Mouse (Mus musculus) c-Kit-positive CD71-negative TER-119-negative erythroid progenitor cells, embryonic 14.5 days (primary cell): ENCODE results near the gene Bmp2k.

Experiments used
- DNase-seq: peaks from one replicate; pipeline ENCODE4 v3.0.0-alpha.2; 2013; ENCODE audit warnings: low read depth

Bmp2k gene

DNA sequence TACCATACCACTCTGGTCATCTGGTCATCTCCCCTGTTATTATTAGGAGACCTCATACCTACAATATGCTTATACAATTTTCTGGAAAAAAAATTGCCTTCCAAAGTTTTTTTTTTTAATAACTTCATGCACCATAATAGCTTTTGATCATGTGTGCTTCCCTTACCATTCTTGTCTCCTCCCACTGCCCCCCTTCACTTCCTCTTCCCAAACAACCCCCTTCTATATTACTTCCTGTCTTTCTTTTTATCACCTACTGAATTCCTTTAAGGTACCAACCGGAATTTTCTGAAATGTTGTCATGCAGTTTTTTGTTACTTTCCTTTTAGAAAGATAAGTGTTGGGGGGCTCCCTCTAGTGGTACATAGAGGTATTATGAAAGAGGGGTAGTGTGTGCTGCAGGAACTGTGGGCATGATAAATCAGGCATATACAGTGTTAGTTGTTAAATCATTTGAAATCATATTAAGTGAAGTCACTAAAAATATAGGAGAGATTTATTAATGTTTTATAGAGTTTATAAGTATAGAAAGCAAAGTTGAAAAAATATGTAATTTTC lies 58.1 kb downstream of the Bmp2k start:
- peak; percentile 73 for DNase-seq

DNA sequence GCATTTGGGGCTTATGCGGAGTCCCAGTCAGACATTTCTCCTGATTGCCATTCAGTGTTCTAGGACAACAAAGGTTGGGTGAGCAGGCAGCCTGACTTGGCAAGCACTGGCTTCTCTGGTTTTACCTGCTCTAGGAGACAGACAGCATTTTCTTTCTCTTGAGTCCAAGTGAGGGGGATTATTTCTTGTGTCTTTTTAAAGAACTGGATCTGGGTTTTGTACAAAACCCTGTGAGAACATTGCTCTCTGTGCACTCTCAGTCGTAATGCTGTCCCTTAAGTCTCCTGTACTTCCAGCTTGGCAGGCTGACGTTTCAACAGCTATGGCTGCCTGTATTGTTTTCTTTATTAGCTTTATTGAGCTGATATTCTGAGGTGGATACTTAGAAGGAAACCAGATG lies 58.9 kb downstream of the Bmp2k start:
- DNase-seq = no peak

DNA sequence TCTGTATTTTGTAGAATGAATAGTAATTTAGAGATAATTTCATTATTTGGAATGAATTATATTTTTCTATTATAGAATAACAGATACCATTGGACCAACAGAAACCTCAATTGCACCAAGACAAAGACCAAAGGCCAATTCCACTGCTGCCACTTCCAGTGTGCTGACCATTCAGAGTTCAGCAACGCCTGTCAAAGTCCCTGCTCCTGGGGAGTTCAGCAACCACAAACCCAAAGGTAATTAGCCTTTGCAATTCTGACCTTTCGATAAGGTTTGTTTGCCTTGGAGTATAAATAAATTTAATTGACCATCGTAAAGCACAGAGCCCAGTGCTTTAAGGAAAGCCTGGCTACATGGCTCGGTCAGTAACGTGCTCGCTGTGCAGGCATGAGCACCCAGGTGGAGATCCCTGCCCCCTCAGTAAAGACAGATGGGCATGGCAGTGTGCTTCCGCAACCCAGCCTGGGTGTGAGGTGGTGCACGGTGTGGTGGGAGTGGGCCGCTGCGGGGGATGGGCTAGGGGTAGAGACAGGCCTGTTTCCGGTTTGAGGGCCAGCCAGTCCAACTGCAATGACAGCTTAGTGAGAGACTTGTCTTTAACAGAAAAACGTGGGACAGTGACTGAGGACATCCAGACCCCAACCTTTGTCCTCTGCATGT lies 59.4 kb downstream of the Bmp2k start:
- no peak for DNase-seq

DNA sequence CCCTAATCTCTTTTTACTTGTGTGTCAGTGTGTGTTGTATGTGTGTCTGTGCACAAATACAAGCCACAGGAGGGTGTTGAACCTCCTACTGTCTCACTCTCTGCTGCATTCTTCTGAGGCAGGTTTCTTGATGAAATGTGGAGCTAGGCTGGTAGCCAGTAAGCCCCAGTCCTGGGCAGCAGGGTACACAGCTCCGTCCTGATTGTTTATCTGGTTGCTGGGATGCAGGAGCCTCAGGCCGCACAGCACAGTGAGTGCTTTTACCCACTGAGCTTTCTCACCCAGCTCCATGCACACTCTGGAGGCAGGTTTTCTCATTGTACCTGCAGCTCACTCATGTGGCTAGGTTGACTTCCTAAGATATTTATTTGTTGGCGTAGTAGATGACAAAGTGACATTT lies 63.4 kb downstream of the Bmp2k start:
- no peak for DNase-seq

DNA sequence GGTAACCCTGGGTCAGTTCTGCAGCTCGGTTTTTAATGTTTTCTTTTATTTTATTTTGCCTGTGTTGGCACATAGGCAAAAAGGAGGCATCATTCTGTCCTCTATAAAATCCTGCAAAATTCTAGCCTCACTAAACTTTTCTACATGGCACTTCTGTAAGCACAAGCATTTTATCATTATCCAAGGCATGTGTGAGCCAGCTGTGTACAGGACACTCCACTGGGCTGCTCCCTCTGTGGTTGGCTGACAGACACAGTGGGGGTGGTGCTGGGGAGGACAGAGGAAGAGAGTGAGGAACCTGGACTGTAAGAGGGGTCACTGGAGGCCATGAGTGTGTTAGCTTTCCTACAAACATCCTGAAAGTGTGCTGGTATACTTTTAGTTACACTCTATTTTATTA lies 64.6 kb downstream of the Bmp2k start:
- DNase-seq = no peak

DNA sequence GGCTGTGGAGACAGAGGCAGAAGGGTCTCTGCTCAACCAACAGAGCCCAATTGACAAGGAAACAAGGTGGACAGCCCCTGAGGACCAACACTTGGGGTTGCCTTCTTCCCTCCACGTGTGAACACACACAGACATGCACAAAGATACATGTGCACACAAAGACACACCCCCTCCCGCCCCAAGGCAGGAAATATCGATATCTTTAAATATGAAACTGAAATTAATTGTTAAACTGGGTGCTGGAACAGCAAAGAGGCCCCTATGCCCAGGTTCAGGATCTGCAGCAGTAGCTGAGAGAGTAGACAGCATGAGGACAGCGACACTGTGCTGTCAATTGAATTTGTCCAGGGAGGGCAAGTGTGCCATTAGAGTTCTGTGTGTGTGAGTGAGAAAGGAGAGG lies 68.3 kb downstream of the Bmp2k start:
- DNase-seq = no peak

DNA sequence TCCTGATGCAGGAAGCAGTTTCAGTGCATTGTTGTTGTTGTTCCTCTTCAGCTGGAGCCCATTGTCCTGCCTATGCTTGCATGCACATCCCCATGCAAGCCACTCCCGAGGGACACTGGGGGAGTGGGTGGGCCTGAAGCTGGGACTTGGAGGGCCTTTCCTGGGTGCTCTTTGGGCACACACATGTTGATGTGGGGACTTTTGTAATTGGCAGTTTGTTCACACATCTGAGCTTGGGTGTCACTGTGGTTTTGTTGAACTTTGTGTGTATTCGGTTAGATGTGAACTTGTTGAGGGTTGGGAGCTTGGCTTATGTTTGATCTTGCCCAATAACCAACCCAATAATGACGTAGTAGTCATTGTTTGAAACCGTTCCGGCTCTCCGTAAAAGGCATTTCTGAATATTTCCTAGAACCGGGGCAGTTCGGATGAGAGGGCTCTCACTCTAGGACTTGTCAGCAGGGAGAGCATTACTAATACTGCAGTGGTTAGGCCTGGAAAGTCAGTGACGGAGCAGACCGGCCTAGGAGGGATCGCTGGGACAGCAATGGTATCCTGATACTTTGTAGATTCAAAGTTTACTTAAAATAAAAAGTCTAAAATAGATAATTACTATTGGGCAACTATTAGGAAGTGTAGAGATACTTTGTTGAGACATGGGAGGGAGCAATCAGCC lies 78.1 kb downstream of the Bmp2k start:
- DNase-seq = no peak

DNA sequence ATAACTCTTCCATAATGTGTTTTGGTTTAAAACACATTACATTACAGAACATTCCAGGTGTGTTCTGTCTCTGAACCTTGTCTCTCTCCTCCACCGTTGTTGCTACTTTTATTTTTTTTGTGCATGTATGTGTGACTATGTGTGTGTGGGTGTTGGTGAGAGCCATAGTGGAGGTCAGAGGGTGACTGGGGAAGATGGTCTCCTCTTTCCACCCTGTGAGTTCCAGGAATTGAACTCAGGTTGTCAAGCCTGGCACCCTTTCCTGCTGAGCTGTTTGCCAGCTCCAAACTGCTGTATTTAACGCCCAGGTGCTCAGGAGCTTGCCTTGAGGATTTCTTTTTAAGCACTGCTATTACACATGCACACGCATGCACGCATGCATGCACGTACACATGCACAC lies 78.7 kb downstream of the Bmp2k start:
- no peak for DNase-seq

DNA sequence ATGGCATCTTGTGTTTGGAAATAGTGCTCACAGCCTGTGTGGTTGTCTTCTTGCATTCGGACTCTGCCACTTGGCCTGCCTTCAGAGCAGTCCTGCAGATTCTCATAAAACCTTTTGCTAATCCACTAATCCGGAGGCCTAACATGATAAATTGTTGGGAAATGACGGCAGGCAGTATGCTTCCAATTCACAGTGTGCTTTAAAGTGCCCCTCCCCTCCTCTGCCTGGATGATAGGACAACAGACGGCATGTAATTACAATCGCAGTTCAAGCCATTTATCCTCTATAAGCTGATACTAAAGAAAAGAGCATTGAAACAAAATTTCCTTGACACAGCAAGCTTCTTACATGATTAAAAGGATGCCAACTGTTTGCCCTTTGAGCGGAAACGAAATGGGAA lies 80.2 kb downstream of the Bmp2k start:
- no peak for DNase-seq

DNA sequence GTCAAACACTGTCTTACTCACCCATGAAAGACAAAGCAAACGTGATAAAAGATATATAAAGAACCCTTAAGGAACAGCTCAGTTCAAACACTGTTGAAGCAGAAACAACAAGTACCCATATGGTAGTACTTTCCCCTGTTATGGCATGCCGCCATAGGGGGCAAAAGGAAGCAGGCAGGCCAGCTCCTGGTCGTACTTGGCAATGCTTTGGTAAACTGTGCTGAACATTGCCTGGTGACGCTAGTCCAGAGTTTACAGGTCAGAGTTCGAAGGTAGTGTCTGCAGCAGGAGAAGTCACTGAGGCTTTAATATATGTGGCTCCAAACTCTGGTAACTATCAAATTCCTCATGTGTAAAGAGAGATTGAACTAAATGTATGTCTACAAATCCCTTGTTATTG lies 81.2 kb downstream of the Bmp2k start:
- no peak for DNase-seq

DNA sequence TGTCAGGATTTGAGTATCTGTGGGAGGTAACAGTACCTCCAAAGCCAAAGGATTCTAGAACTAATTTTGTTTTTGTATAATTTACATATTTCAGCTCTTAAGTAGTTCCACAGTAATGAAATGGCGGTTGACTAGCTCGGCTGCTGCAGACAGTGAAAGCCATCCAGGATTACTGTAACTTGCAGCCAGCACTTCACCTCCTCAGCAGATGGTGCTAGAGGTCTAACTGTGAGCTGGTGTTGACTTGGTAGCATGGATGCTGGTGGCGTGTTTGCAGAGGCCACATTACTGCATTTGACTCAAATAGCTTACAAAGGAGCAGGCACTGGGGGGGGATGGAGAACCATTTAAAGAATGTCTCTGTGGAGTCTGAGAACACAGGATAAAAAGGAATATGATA lies 84.0 kb downstream of the Bmp2k start:
- DNase-seq = no peak

DNA sequence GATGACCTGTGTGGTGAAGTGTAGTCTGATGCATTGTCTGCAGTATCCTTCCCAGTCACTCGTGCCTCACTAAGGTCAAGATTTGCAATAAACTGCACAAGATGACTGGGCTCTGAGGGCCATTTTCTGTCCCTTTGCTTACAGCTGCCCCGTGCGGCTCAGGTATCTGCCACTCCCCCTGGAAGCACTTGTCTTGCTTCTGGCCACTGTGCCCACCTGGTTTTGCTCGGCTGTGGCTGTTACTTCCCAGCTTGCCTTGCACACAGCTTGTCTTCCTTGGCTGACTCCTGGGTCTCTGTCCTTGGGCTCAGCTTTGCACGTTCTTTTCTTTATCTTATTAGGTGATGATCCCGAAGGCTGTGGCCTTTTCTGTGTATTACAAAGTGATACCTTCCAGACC lies 86.2 kb downstream of the Bmp2k start:
- DNase-seq = no peak

DNA sequence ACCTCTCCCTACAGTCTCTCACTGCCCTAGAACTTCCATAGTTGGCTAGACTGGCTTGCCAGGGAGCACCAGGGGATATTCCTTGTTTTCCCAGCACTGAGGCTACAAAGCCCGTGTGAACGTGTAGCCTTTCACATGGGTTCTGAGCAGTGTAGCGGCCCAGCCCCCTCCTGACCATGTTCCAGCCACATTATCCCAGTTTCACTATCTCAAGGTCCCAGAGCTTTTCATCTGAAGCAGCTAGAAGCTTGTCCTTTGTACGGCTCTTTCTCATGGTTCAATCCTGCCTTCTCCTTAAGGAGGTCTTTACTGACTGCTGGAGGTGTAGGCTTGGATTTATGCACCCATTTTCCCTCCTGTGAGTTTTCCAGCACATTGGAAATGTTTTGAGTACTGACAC lies 87.1 kb downstream of the Bmp2k start:
- DNase-seq = no peak

DNA sequence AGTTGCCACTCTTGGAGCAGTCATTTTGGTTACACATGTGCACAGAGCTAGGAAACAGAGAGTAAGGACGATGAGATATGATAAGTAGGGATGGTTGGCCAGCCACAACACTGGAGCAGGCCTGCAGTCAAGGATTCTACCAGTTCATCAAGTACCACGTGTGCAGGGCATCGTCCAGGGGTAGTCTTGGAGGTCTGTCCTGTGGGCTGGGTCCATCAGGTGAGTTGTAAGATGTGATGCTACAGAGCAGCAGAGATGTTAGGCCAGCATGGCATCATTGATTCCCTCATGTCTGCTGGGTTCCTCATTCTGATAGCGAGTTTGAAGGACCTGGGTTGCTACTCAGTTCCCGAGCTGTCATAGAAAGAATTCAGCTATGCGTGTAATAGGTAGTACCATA lies 87.6 kb downstream of the Bmp2k start:
- DNase-seq = no peak

DNA sequence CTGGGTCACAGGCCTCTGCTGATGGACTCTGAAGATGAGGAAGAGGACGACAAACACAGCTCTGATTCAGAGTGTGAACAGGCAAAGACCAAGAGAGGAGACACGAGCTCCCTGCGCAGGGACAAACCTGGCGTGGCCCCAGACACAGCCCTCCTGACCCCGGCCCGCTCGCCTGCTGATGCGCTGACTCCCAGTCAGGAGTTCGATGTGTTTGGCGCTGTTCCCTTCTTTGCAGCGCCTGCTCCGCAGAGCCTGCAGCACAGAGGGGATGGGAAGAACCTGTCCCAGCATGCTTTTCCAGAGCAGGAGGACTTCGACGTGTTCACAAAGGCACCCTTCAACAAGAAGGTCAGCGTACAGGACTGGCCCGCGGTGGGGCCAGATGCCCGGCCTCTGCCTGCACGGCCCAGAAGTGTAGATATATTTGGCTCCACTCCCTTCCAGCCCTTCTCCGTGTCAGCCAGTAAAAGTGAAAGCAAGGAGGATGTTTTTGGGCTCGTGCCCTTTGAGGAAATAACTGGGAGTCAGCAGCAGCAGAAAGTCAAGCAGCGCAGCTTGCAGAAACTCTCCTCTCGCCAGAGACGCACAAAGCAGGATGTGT lies 89.6 kb downstream of the Bmp2k start:
- DNase-seq = no peak

DNA sequence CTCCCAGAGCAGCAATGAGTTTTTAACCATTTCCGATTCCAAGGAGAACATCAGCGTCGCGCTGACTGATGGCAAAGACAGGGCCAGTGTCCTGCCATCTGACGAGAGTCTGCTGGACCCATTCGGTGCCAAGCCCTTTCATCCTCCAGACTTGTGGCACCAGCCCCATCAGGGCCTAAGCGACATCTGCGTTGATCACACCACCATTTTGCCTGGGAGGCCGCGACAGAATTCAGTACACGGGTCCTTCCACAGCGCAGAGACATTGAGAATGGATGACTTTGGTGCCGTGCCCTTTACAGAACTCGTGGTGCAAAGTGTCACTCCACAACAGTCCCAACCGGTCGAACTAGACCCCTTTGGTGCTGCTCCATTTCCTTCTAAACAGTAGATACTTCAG lies 90.3 kb downstream of the Bmp2k start:
- DNase-seq = no peak

DNA sequence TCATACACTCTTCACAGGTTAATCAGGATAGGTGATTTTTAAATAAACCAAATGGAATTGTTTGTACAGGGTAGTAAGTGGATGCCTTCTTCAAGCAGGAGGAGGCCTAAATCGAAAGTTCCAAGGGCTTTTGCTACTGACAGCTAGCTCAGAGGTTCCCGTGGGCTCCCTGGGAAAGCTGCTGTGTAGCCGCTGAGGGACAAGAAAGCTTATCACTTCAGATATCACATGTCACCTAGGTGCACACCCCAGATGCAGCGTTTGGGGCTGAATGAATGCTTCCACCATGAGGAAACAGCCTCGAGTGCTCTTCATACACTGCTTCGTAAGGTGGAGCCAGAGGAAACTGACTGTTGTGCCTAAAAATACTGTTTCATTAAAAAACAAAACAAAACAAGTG lies 90.7 kb downstream of the Bmp2k start:
- no peak for DNase-seq

DNA sequence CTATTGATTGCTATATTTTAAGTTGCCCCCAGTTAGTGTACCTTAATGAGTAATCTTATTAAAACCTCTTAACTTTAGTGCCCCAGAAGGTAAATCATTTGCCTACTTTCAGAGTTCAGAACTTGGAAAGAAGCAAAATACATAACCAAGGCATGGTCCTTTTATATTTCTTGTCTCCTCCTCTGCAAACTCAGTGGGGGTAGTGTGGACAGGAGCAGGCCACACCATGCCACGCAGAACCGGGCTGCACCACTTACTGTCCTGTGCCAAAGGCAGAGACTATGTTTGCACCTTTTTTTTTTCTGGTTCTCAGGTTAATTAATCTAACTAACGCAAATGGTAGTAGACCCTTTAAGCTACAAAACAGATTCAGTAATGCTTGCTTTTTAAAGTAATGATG lies 91.9 kb downstream of the Bmp2k start:
- DNase-seq = no peak

DNA sequence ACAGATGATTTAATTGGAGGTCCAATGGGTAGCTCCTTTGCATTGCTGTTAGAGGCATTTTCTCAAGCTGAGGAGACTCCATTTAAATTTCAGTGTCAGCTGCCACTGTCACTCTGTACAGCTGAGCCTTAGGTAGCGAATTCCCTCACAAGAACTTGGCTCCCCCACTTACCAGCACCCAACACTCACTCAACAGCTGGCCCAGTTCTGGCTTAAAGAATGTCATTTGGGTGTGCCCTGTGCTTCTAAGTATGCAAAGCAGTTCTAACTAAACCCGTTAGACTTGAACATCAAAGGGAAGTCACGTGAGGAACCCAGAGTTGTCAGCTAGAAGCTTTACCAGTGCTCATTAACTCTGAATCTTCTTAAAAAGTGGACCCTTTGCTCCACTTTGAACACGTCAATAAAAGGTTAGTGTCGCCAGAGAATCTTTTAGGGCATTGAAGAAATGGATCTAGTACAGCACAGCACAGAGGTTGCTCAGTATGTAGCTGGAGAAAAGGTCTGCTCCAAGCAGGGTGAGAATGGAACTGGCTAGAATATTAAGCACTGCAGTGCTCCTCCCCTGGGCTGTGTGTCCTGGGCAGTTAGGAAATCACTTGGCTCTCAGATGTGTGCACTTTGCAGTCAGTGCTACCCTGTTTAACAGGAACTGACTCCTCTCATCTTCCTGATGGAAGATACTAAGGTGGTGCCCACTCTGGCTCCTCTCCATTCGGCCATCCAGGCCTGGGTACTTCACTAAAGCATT lies 92.7 kb downstream of the Bmp2k start:
- no peak for DNase-seq

DNA sequence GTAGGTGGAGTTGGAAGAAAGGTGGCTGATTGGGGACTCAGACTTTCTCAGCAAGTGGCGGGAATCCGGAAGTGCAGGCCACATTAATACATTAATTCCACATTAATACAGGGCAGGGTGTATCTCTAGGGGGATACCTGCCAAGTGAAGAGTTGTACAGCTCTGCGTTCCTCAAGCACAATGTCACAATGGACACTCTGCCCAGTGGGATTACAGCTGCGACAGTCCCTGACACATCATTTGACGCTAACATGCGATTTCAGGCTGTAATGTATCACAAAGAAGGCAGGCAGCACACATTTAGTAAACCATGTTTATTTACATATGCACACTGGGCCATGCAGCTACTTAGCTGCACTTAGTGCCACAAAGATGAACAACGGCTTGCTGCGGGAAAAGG lies 95.5 kb downstream of the Bmp2k start:
- no peak for DNase-seq

DNA sequence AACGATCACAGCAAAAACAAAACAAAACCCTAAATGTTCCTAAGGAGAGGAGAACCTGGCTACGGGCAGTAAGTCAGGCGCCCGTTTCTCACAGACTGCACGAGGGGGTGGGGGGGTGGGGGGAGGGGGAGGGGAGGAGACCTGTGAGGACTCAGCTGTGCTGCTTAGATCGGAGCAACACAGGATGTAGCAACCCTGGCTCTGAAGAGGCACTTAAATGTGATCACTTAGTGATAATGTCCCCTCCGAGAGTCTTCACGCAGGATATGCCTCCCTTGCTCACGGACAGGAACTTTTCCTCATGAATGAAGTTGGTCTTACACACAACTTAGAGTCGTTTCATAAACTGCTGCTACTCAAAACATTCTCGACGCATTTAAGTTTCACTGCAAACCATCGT lies 97.8 kb downstream of the Bmp2k start:
- no peak for DNase-seq

DNA sequence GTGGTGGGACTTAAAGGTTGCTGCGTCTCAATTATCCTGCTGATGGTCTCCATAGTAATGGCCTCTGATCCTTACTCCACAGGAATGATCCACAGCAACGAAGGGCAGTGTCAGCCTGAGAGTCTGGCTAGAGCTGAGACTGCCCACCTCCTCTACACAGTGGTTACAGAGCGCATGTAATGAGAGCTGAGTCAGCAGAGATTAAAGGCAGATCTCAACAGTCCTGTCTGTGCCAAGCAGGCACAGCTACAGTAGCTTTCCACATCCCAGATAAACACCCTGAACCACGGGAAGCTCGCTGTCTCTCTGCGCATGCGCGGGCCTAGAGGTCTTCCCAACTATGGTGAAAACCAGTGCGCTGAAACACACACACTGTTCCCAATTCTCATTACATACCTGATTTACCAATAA lies 100.1 kb downstream of the Bmp2k start:
- DNase-seq = no peak

DNA sequence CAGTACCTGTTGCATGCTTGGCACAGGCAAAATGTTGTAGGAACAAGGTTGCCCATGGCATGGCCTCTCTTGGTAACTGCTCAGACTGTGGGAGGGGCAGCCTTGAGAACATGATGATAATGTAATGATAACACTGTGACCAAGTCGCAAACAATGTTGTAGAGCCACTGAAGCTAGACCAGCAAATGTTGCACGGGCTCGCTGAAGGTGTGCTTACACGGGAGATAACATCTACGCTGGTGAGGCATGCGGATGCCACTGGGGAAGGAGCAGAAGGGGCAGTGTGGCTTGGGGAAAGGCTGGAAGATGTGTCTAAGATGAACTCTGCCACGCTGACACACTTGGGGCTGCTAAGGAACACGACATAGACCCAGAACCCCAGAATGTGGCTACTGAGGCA lies 102.5 kb downstream of the Bmp2k start:
- DNase-seq = no peak
